Mouse (Mus musculus) megakaryocyte, adult 5-6 weeks (primary cell): ENCODE data around the gene Psmb3. TPM values are rescaled to one million over a fixed set of nuclear protein-coding genes. Genes with fewer than 3 reads are reported as not detected.
"Not testable (repeated sequence)": the region's sequence is repeated elsewhere in the genome, so short reads cannot be mapped to it uniquely, and the experiment has no call there.

ENCODE experiments used
- ATAC-seq: 2 replicates; pipeline ENCODE4 v1.8.0; 2016; ENCODE audit warnings: mild to moderate bottlenecking, inconsistent platforms; ENCODE audit not compliant: poor library complexity, severe bottlenecking
- total RNA-seq, 2 experiments: library from RNA; stranded (forward) in 1 of 2; stranded (reverse) in 1 of 2; fragments of 153-499, 151-499 nt in 1 of 2; fragments of 221-1000, 200-1000 nt in 1 of 2; gene quantifications; 2 replicates each; pipeline versions ENCODE4 v1.2.3 to v1.2.4; 2015 to 2017

Psmb3 gene
- total RNA-seq, 2 experiments from 2014 or later: 81.0 to 179 TPM

DNA sequence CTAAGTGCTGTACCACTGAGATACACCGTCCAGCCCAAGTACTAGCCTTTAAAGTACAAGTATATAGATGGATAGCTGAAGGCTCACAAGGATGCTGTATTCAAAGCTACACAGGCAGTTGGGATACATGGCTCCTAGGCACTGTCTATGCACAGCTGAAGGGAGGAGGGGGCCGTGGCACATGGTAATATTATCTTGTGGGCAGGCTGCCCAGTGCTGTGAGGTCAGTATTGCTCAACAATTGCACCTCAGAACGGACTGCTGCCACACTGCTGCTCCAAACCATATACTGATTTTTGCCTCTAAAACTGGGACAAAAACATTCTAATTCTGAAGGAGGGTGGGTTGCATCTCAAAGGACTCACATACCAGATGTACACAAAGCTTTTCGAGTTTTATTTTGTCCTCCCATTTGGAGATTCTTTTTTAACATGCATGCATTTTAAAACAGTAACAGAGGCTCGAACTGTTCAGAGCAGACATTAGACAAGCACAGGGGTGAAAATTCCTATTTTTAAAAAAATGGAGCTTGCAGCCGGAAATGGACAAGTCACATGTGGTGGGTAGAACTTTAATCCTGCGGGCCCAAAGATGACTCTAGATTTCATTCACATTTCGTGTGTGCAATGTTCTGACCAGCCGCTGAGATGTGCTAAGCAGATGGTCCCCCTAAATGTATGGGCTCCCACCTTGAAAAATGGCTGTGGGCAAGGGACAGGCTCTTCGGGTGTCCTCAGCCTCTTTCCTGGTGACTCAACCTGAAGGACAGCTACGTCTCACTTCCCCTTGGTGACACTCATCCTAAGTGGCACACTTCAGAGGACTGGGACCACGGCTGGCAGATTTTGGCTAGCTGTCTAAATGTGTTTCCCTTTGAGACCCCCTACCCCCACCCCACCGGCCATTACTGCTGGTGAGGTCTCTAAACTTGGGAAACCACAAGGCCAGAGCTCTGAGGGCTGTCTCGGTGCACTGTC is 11.9 kb downstream of the Psmb3 start:
- ATAC-seq: peak; percentile 41; the same call in 1 of the 2 replicates

DNA sequence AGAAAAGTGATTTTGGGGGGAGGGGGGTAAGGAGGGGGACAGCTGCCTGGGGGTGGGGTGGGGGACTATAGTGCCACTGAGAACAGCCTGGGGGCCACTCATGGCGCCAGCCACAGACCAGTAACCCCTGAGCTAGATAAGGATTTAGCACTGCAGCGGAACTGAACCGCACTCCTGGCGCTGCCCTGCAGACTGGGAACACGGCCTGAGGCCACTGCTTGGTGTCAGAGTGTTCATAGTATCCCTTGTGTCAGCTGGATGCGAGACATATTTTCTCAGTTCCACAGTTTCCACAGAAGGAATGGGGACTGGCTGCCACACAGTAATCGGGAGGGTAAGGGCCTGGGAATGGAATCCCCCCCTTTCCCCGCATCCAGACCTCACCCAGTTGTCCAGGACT is 12.8 kb downstream of the Psmb3 start:
- no peak for ATAC-seq

DNA sequence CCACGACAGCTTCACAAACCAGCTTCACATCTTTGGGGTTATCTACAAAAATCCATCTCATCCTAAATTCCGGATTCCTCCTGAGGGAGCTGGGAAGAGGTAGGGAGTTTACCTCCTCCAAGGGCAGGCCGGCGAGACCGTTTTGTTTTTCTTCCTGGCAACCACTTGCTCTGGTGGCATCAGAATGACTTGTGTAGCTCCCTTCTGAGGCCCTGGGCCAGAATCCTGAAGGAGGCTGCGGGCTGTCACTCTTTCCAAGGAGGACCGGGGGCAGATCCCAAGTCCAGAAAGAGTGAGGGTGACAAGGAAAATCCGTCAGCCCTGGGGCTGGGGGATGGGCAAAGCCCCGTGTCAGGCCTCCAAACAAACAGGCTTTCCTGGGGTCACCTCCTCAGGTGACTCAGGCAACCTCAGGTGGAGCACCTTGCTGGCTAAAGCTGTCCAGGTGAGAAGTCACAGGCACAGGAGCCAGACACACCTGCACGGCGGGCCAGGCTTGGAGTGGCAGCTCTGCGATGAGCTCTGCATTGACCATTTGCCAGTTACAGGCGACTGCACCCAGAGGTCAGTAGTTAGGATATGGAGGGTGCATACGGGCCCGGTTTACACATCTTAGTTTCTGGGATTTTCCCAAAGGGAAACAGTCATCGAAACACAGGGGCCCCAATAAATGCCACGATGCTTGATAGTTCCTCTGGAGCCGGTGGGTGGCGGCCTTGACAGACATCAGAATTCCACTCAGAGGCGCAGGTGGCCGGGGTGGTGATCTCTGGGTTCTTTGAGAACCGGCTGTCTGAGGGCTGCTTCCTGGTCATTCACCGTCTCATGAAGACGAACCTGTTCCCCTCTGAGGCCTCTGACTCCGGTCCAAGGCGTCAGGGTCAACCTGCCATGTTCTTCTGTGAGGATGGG is 14.4 kb downstream of the Psmb3 start:
- ATAC-seq: peak; percentile 18

DNA sequence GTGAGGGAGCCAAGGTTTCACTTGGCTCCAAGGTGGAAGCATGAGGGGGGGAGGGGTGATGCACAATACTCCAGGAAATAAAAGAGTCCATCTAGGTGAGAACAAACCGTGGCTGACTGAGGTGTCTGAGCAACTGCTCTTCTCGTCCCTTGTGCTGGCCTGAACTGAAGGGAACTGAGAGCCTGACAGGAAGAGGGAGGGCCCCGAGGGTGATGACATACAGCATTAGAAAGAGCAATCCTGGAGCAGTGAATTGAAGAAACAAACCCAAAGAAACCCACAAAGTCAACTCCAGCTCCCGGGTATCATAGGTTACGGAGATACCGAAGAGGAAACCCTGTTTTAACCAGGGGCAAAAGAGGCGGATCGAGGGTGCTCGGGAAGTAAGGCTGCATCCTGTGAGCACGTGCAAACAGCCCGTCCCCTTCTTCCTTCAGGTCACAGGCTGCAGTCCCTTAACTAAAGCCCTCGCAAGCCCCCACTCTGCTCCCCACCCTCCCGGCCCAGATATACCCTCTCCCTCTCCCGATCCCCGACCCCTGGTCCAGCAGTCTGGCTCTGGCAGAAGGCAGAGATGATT is 15.2 kb downstream of the Psmb3 start:
- peak; percentile 81 for ATAC-seq

DNA sequence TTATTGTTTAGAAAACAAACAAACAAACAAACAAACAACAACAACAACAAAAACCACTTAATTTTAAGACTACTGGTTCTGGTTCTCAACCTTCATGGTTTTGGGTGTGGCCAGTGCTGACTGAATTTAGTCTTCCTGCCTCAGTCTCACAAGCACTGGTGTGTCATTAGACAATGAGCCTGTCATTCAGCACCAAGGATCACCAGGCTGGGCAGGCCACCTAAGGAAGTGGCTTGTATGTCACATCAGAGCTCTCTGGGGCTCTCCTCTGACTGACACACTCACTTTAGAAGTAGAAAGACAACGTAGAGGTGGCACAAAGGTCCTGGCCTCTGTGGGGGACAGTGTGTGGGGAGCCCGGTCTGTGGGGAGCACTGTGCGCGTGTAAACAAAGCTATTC is 15.8 kb downstream of the Psmb3 start:
- peak; percentile 59 for ATAC-seq

DNA sequence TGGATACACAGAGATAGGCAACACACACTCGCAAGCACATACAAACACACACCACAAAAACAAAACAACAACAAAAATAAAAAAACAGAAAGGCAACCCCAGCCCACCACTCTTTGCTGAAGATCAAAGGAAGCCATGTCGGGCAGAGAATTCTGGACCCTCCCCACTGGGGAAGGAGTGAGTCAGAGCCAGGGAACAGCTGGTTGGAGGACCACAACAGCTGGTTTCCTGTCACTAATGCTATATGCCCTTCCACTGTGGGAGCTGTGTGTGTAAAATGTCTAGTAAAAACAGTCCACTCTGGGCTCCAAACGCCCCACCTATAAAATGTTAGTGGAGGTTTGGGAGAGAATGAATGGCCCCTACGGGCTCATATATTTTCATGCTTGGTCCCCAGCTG is 18.1 kb downstream of the Psmb3 start:
- no peak for ATAC-seq

DNA sequence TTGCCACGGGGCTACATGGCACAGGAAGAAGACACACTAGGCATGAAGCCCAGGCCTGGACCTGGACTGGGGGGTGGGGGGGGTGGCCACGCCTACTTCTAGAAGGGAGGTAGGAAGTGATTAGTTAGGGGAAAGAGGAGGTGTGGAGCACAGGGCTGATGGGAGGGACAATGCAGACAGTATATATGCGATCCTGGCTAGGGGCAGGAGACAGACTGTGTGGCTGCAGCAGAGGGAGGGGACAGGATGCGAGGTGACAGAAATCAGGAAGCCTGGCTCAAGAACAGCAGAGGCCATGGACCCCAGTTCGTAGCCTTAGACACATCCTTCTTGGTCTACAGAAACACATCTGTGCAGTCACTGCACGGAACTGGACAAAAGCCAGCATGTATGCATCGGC is 20.5 kb downstream of the Psmb3 start:
- no peak for ATAC-seq

DNA sequence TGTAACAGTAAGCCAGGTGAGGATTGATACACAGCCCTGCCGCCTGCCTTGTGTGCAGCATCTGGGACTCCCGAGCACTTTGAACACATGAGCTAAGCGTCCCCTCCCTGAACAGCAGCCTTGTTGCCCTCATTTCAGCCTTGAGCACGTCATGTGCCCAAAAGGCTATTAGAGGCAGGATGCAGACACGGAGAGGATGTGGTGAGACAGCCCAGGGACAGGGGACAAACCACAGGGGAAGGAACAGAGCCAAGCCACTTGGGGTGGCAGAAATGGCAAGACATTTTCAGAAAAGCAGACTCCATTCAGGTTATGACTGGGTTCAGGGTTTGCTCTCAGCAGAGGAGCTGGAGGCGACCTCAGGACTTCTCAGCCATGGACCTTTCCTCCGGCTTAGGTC is 25.1 kb downstream of the Psmb3 start:
- peak; percentile 93 for ATAC-seq

DNA sequence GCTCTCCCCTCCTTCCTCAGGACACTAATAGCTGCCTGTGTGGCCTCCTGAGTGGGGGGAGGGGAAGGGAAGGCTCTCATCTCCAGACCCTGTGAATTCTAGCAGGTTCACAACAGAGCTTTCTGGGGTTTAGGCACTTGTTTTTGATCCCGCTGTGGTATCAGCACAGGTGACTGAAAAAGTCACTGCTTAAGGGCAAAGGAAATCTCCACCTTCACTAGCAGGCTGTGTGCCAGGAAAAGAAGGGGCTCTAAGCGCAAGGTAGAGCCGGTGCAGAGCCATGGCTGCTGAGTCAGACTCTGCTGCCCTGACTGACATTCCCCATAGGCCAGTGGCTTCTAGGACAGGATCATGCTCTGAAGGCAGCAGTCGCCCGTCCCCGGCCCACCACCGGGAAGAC is 25.5 kb downstream of the Psmb3 start:
- peak; percentile 34 for ATAC-seq

DNA sequence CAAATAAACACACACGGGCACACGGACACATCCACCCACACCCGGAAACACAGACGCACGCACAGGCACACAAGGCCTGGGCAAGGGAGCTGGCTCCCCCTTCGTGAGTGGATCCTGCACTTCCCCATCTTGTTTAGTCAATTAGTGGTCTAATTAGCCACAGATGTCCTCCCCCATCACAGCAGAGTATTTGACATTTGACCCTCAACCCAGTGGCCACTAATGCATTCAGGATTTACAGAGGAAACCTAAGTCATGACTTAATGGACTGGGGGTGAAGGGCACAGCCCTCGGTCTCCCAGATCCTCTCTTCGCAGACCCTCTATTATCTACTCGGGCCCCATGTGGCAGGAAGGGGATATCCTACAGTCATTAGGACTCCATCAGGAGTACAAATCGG is 30.5 kb downstream of the Psmb3 start:
- no peak for ATAC-seq

DNA sequence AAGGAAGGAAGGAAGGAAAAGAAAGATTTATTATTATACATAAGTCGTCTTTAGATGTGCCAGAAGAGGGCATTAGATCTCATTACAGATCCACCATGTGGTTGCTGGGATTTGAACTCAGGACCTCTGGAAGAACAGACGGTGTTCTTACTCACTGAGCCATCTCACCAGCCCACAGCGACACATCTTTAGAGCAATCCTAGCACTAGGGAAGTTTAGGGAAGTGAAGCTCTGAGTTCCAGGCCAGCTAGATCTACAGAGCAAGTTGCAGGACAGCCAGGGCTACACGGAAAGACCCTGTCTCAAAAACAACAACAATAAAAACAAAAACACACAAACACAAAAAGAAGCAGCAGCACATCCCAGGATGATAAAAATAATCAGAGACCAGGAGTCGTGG is 31.6 kb downstream of the Psmb3 start:
- not testable (repeated sequence) for ATAC-seq

DNA sequence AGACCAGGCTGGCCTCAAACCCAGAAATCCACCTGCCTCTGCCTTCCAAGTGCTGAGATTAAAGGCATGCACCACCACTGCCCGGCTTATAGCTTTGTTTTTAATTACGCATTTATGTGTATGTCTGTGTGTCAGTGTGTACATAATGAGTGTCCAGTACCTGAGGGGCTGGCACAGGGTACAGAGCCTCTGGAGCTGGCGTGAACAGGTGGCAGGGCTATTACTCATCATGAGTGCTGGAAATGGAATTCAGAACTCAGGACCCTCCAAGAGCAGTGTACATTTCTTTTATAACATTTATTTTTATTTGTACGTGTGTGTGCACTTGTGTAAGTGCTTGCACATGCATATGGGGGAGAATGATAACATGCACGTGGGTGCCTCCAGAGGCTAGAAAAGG is 33.4 kb downstream of the Psmb3 start:
- no peak for ATAC-seq

DNA sequence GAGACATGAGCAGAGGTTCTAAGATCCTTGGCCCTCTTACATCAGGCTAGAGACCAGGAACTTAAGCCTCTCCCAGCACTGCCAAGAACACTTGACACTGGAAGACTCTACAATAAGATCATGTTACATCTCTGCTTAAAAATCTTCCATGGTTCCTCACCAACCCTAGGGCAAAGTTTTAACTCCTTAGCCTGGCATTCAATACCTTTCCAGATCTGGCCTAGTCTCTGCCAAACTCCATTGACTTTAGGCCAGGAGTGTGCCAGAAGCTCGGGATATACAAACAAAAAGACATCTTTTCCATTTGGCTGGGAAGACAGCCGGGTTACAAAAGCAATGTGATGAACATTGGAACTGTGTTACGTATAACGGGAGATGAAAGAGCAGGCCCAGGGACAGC is 34.4 kb downstream of the Psmb3 start:
- no peak for ATAC-seq

DNA sequence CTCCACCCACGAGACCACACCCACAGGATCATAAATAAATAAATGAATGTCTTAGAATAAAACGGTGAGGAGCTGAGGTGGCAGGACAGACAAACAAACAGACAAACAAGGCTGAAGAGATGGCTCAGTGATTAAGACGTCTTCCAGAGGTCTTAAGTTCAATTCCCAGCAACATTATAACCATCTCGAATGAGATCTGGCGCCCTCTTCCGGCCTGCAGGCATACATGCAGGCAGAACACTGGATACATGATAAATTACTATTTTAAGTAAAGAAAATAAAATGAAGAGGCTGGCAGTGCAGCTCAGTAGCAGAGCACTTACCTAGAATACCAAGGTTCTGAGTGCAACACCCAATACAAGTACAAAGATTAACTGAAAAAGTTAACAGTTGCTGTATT is 35.5 kb downstream of the Psmb3 start:
- no peak for ATAC-seq

DNA sequence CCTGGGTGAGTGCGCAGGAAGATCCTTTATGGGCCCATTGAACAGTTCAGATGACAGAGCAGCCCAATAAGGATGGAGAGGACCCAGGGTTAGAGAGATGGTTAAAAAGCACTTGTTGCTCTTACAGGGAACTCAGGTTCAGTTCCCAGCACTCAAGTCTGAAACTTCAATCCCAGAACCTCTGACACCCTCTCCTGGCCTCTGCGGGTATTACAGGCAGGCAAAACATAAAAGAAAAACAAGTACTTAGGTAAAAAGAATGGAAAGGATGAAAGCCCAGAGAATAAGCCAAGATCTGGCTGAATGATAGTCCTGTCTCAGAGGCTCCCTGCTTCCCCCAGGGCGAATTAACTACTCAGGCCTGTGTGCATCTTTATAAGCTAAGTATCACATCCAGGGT is 36.0 kb downstream of the Psmb3 start:
- no peak for ATAC-seq

DNA sequence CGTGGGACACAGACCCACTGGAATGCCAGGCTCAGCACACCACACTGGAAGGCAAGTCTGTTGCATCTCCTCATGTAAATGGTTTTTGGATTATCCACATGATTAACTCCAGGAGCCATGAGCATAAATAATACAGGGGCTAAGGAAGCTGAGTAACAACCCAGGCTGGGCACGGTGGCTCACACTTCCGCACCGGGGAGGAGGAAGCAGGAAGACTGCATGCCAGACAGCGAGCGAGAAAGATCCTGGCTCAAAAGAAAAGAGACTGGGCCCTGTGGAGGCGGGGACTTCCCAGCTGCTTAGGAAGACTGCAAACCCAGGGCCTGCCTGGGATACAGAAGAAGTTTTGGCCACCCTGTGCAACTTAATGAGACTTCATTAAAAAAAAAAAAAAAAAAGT is 37.0 kb downstream of the Psmb3 start:
- ATAC-seq: no peak

DNA sequence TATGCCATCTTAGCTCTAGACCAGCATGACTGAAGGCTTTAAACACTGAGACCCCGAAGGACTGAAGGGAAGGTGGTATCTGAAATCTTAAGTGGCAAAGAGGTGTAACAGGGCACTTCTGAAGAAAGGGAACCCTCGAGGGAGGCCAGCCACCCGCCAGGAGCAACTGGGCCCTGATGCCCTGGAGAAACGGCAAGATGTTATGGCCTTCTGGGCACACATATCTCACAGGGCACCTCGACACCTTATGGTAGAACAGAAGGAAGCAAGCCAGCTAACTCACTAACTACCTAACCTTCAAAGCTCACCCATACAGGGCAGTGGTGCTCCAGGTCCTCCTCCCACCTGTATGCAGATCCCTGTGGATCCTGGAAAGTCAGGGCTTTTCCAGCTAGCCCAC is 39.0 kb downstream of the Psmb3 start:
- ATAC-seq: no peak

DNA sequence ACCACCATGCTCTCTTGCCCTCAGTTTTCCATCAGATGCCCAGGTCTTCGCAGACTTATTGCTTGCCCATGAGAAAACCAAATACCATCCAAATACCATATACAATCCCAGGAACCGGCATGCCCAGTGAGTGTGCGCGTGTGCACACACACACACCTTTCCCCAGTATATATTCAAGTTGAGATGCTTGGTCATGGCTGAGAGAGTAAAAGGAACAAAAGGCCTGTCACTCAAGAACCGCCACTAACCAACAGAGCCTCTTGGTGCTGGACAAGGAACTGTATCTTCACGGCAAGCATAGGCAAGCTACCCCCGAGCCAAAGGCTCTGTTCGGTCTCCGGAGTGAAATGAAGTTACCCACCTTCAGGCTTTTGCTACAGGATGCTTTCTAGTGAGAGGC is 39.4 kb downstream of the Psmb3 start:
- no peak for ATAC-seq

DNA sequence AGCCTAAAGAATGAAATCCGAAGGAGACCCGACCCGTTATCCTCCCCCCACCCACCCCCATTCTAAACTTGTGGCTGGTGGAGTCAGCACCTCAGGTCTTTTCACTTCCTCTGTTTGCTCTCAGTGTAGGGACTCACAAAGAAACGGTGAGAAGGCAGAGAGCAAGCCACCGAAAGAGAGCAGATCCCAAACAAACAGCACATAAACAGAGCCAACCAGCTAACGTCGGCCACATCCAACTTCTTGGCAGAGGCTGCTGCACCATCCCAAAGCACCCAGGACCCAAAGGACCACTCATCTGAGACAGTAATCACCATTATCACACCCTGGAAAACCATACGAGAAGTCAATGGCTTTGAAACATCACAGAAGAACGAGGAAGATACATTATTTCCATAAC is 40.2 kb downstream of the Psmb3 start:
- no peak for ATAC-seq

DNA sequence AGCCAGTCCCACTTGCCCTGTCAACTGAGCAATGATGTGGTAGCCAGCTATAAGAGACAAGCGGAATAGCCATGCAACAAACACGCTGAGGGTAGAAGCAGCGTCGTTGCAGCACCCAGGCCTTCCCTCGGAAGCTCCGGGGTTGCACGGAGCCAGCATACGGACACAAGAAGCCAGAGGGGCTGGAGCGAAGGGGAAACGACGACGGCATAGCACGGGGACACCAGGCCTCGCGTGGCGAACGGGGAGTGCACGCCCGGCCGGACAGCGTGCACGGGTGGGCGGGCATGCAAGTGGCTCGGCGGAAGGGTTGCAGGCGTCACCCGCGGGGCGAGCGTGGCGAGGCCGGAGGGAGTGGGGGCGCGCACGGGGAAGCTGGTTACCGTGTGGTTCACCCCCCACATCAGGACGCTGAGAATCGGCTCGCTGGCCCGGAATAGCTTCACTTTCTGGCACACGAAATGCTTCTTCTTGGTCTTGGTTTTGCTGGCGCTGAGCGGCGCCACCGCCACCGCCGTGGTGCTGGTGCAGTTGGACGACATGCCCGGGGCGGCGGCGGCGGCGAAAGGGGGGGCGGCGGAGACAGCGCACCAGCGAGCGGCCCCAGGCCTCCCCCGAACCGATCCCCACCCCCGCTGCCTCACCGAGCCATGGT is 41.0 kb downstream of the Psmb3 start, which contains the start of gene Pip4k2b:
Pip4k2b (minus strand) TSS at position 642 of the 655 bp plus-strand sequence.
- peak; percentile 28 for ATAC-seq
